Mouse (Mus musculus): ENCODE results near the gene Nlrp1a. TPM values are rescaled to one million over a fixed set of nuclear protein-coding genes. Genes with fewer than 3 reads are reported as not detected.

The Nlrp1a gene
- not detected for polyA plus RNA-seq (2014; fragmentation: Illumina TruSeq; extraction: RNeasy Lipid Tissue Mini Kit (QIAGEN cat#74804); ENCODE audit: low read depth, low replicate concordance)

DNA sequence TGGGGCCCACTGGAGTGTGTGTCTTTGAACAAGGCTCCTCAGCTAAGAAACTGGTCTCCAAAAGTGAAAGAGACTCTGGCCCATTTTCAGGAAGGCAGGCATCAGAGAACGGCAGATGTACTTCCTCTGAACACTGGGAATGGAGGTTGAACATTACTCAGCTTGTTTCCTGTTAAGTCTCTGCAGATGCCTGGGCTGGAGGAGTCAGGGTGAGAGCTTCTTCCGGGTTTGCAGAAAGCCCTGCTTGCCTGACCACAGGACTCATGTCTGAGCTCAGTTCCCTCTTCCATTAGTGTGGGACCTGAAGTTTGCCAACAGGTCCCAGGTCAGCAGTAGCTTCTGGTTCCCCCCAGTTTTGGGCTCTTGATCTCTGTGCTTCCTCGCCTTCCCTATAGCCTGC is at the start of gene Nlrp1a:
Gene Nlrp1a (minus strand): TSS at position 44 of the 400 bp plus-strand sequence.

Other genes with a start within 250 kb of the Nlrp1a start
- 61.7 TPM for gene Nup88, start 174.7 kb downstream of the Nlrp1a start, polyA plus RNA-seq (2014; fragmentation: Illumina TruSeq; extraction: RNeasy Lipid Tissue Mini Kit (QIAGEN cat#74804); ENCODE audit: low read depth, low replicate concordance)
- 21.3 TPM for gene Rpain, start 174.5 kb downstream of the Nlrp1a start, polyA plus RNA-seq (2014; fragmentation: Illumina TruSeq; extraction: RNeasy Lipid Tissue Mini Kit (QIAGEN cat#74804); ENCODE audit: low read depth, low replicate concordance)
- gene C1qbp, start 161.7 kb downstream of the Nlrp1a start, polyA plus RNA-seq (2014; fragmentation: Illumina TruSeq; extraction: RNeasy Lipid Tissue Mini Kit (QIAGEN cat#74804); ENCODE audit: low read depth, low replicate concordance) = 138 TPM
- 8.8 TPM for gene Dhx33, start 140.3 kb downstream of the Nlrp1a start, polyA plus RNA-seq (2014; fragmentation: Illumina TruSeq; extraction: RNeasy Lipid Tissue Mini Kit (QIAGEN cat#74804); ENCODE audit: low read depth, low replicate concordance)
- gene Mis12, start 125.1 kb downstream of the Nlrp1a start, polyA plus RNA-seq (2014; fragmentation: Illumina TruSeq; extraction: RNeasy Lipid Tissue Mini Kit (QIAGEN cat#74804); ENCODE audit: low read depth, low replicate concordance) = 25.8 TPM
- 117 TPM for gene Derl2, start 124.9 kb downstream of the Nlrp1a start, polyA plus RNA-seq (2014; fragmentation: Illumina TruSeq; extraction: RNeasy Lipid Tissue Mini Kit (QIAGEN cat#74804); ENCODE audit: low read depth, low replicate concordance)
- gene 6330403K07Rik, start 111.2 kb downstream of the Nlrp1a start, polyA plus RNA-seq (2014; fragmentation: Illumina TruSeq; extraction: RNeasy Lipid Tissue Mini Kit (QIAGEN cat#74804); ENCODE audit: low read depth, low replicate concordance) = not detected
- 0.37 TPM for gene Nlrp1b, start 86.0 kb upstream of the Nlrp1a start, polyA plus RNA-seq (2014; fragmentation: Illumina TruSeq; extraction: RNeasy Lipid Tissue Mini Kit (QIAGEN cat#74804); ENCODE audit: low read depth, low replicate concordance)